Mouse (Mus musculus) yolk sac, embryonic 10.5 days (tissue): ENCODE measurements around the gene Amdhd1.
A peak's percentile ranks its signal among the peaks of the same experiment; 100 is the strongest.

Source experiments
- DNase-seq: peaks from one replicate; pipeline ENCODE4 v3.0.0-alpha.2; 2017; ENCODE audit warnings: low spot score

Gene Amdhd1

GRCm38 (mm10) chr10:93538818-93539217 is 1.0 kb downstream of the Amdhd1 start:
- peak; percentile 51 for DNase-seq

- peak; percentile 52 for DNase-seq
These were observed 1.5 kb downstream of the Amdhd1 start for GRCm38 (mm10) chr10:93538287-93538686.

- peak; percentile 47 for DNase-seq
These were observed 14.5 kb downstream of the Amdhd1 start for GRCm38 (mm10) chr10:93525329-93525728.

- no peak for DNase-seq
These were observed 18.8 kb downstream of the Amdhd1 start for GRCm38 (mm10) chr10:93520994-93521393.

GRCm38 (mm10) chr10:93519756-93520155 is 20.1 kb downstream of the Amdhd1 start:
- no peak for DNase-seq

- DNase-seq = no peak
These were observed 20.7 kb downstream of the Amdhd1 start for GRCm38 (mm10) chr10:93519159-93519558.

GRCm38 (mm10) chr10:93518620-93519019 is 21.2 kb downstream of the Amdhd1 start:
- DNase-seq = peak; percentile 66

GRCm38 (mm10) chr10:93518186-93518585 is 21.6 kb downstream of the Amdhd1 start:
- DNase-seq = no peak

GRCm38 (mm10) chr10:93517754-93518153 is 22.1 kb downstream of the Amdhd1 start:
- peak; percentile 84 for DNase-seq

GRCm38 (mm10) chr10:93515927-93516326 is 23.9 kb downstream of the Amdhd1 start:
- no peak for DNase-seq

GRCm38 (mm10) chr10:93515419-93515818 is 24.4 kb downstream of the Amdhd1 start:
- peak; percentile 38 for DNase-seq

- DNase-seq = no peak
These were observed 30.2 kb downstream of the Amdhd1 start for GRCm38 (mm10) chr10:93509532-93510153.

GRCm38 (mm10) chr10:93508383-93508970 is 31.4 kb downstream of the Amdhd1 start:
- DNase-seq = no peak

GRCm38 (mm10) chr10:93501346-93501745 is 38.5 kb downstream of the Amdhd1 start:
- DNase-seq = no peak

- DNase-seq = no peak
These were observed 39.0 kb downstream of the Amdhd1 start for GRCm38 (mm10) chr10:93500864-93501263.

- DNase-seq = no peak
These were observed 49.4 kb downstream of the Amdhd1 start for GRCm38 (mm10) chr10:93490451-93490850.

GRCm38 (mm10) chr10:93488828-93489226 is 51.0 kb downstream of the Amdhd1 start:
- DNase-seq = no peak

- no peak for DNase-seq
These were observed 51.6 kb downstream of the Amdhd1 start, which contains the start of gene Hal for GRCm38 (mm10) chr10:93488066-93488827. Gene Hal, plus strand, starts transcription at chr10:93488768.

GRCm38 (mm10) chr10:93486622-93487021 is 53.2 kb downstream of the Amdhd1 start:
- peak; percentile 67 for DNase-seq

GRCm38 (mm10) chr10:93485055-93485691 is 54.7 kb downstream of the Amdhd1 start:
- peak; percentile 69 for DNase-seq

- DNase-seq = no peak
These were observed 55.3 kb downstream of the Amdhd1 start for GRCm38 (mm10) chr10:93484511-93484910.
